Mouse (Mus musculus) mouse embryonic stem cell (cell line): ENCODE measurements around the gene Bud13.
"Not testable (repeated sequence)": the region's sequence is repeated elsewhere in the genome, so short reads cannot be mapped to it uniquely, and the experiment has no call there.

Source experiments
- in situ Hi-C, 2 experiments: fragments of 300-500 bp; cut with MboI; formaldehyde crosslinking; loops; 1 replicate in 1 of 2; 3 replicates in 1 of 2; pipeline ENCODE4 v1.14.3; 2019 to 2020; ENCODE audit warnings: low sequenced_read_pairs in 2 of 2, low pct_unique_long_range_greater_than_20kb in 1 of 2, mixed read lengths in 1 of 2; ENCODE audit not compliant: unreplicated experiment in 1 of 2

Gene Bud13

GRCm38 (mm10) chr9:46272677-46273454 is 9.9 kb upstream of the Bud13 start, which contains the start of gene Zpr1:
Zpr1 (plus strand) TSS chr9:46273064.
- in situ Hi-C loops, result no loop called here

GRCm38 (mm10) chr9:46274494-46274893 is 8.3 kb upstream of the Bud13 start:
- in situ Hi-C loops, result no loop called here

GRCm38 (mm10) chr9:46298381-46298780 is 15.6 kb downstream of the Bud13 start:
- in situ Hi-C loops, result no loop called here

- in situ Hi-C loops, result no loop called here
These were observed 19.3 kb downstream of the Bud13 start for GRCm38 (mm10) chr9:46302142-46302541.

GRCm38 (mm10) chr9:46309121-46309520 is 26.3 kb downstream of the Bud13 start:
- in situ Hi-C loops, result no loop called here

- in situ Hi-C loops, result no loop called here
These were observed 31.7 kb downstream of the Bud13 start for GRCm38 (mm10) chr9:46314507-46314906.

GRCm38 (mm10) chr9:46314921-46315320 is 32.1 kb downstream of the Bud13 start:
- in situ Hi-C loops, result no loop called here

GRCm38 (mm10) chr9:46315807-46316365 is 33.1 kb downstream of the Bud13 start:
- in situ Hi-C loops, result no loop called here

- in situ Hi-C loops, result no loop called here
These were observed 33.6 kb downstream of the Bud13 start for GRCm38 (mm10) chr9:46316388-46316787.

GRCm38 (mm10) chr9:46316909-46317308 is 34.1 kb downstream of the Bud13 start:
- in situ Hi-C loops, result no loop called here

- in situ Hi-C loops, result no loop called here
These were observed 35.1 kb downstream of the Bud13 start for GRCm38 (mm10) chr9:46317957-46318356.

- in situ Hi-C loops, result not testable (repeated sequence)
These were observed 37.1 kb downstream of the Bud13 start, which contains the start of gene 4931429L15Rik for GRCm38 (mm10) chr9:46319886-46320285. 4931429L15Rik (minus strand) TSS chr9:46319986.

GRCm38 (mm10) chr9:46320461-46320860 is 37.7 kb downstream of the Bud13 start:
- in situ Hi-C loops, result no loop called here

- in situ Hi-C loops, result no loop called here
These were observed 44.0 kb downstream of the Bud13 start for GRCm38 (mm10) chr9:46326694-46327405.

- in situ Hi-C loops, result no loop called here
These were observed 45.1 kb downstream of the Bud13 start for GRCm38 (mm10) chr9:46327706-46328571.

GRCm38 (mm10) chr9:46328572-46329249 is 45.9 kb downstream of the Bud13 start:
- in situ Hi-C loops, result no loop called here

- in situ Hi-C loops, result no loop called here
These were observed 46.4 kb downstream of the Bud13 start for GRCm38 (mm10) chr9:46329250-46329648.
